Mouse (Mus musculus) midbrain, embryonic 14.5 days (tissue): ENCODE measurements around the gene Fgfr3. TPM values are rescaled to one million over a fixed set of nuclear protein-coding genes. Genes with fewer than 3 reads are reported as not detected.

Experiments
- ATAC-seq: fragments of 200-750 bp; cut with Nextera tagmentation; 2 replicates; pipeline ENCODE4 v1.8.0; 2017; ENCODE audit warnings: moderate number of reproducible peaks, moderate library complexity; ENCODE audit not compliant: low FRiP score, low TSS enrichment
- DNase-seq: peaks from one replicate; pipeline ENCODE4 v3.0.0-alpha.2; 2015
- H3K27ac ChIP-seq: fragments of 300-500 bp; sonication (generic); replicated peaks from 2 replicates; pipeline ENCODE4 v1.5.1; 2014; ENCODE audit warnings: mild to moderate bottlenecking, low read depth, low read length, moderate library complexity
- H3K27me3 ChIP-seq: fragments of 300-500 bp; sonication (generic); 2 replicates; pipeline ENCODE4 v1.6.1; 2014; ENCODE audit warnings: low read length, control low read depth, mixed read lengths; ENCODE audit not compliant: control insufficient read depth, insufficient read depth
- H3K36me3 ChIP-seq: fragments of 300-500 bp; sonication (generic); 2 replicates; pipeline ENCODE4 v1.6.1; 2014; ENCODE audit warnings: low read length, control low read depth; ENCODE audit not compliant: control insufficient read depth, insufficient read depth
- H3K4me1 ChIP-seq: fragments of 300-500 bp; sonication (generic); 2 replicates; pipeline ENCODE4 v1.6.1; 2014; ENCODE audit warnings: mild to moderate bottlenecking, antibody characterized with exemption, low read length, control low read depth; ENCODE audit not compliant: control insufficient read depth, insufficient read depth
- H3K4me2 ChIP-seq: fragments of 300-500 bp; sonication (generic); 2 replicates; pipeline ENCODE4 v1.6.1; 2014; ENCODE audit warnings: mild to moderate bottlenecking, low read length, moderate library complexity
- H3K4me3 ChIP-seq: fragments of 300-500 bp; sonication (generic); replicated peaks from 2 replicates; pipeline ENCODE4 v1.5.1; 2014; ENCODE audit warnings: low read depth, low read length
- H3K9ac ChIP-seq: fragments of 300-500 bp; sonication (generic); replicated peaks from 2 replicates; pipeline ENCODE4 v1.6.1; 2014; ENCODE audit warnings: mild to moderate bottlenecking, low read length, moderate library complexity
- H3K9me3 ChIP-seq: fragments of 300-500 bp; sonication (generic); 2 replicates; pipeline ENCODE4 v1.6.1; 2016; ENCODE audit warnings: low read length, control low read depth, mixed read lengths; ENCODE audit not compliant: control insufficient read depth
- WGBS: fragments of 180-500 bp; shearing (Covaris S2); extraction: QIAGEN DNeasy Blood & Tissue Kit; methylation state at CpG from one replicate; pipeline ENCODE4 v1.1.7; 2014; 5-methylcytosine and 5-hydroxymethylcytosine counted together
- polyA plus RNA-seq: library from polyadenylated mRNA; unstranded; fragments of >200 nt; fragmentation: Nextera tagmentation; extraction: Ambion mirVana; gene quantifications from 2 replicates; pipeline ENCODE4 v1.2.1, GENCODE M21; 2014

Gene Fgfr3
- polyA plus RNA-seq, 1 experiment from 2014 or later, result 21.3 TPM

DNA sequence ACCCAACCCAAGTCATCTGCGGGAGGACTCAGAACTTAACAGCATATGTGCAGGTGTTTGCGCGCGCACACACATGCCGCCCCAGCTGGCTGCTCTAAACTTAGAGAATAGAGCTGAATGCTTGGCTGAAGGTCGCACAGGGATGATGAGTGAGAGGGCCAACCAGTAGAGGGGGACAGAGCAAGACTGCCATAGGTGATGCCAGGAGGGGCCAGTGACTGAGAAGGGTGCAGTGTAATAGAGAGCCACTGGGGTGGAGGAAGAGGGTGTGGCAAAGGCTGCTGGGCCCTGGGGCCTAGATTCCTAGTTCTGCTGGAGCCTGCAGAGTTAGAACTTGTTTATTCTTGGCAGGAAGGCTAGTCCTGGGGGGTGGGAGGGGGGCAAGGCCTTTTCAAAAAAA is 5.0 kb upstream of the Fgfr3 start:
- H3K4me3 ChIP-seq, result no peak overlapping the region
- ATAC-seq (no peak), DNase-seq (no peak)
- no peak overlapping the region for H3K4me2 ChIP-seq
- WGBS, result 81% methylated on average over 6 of the region's 6 CpGs
- H3K9ac ChIP-seq, result no peak overlapping the region
- no peaks in the 10 kb centered on the region for H3K4me1 ChIP-seq
- no peak overlapping the region for H3K27ac ChIP-seq
- peaks cover 10% of the 10 kb centered on the region; the same call in 1 of the 2 replicates for H3K27me3 ChIP-seq
- no peaks in the 10 kb centered on the region for H3K9me3 ChIP-seq
- H3K36me3 ChIP-seq, result no peaks in the 10 kb centered on the region

- Histone ChIP-seq H3K27ac (no peak overlapping the region), H3K4me1 (peaks cover 11% of the 10 kb centered on the region; the same call in 1 of the 2 replicates), H3K36me3 (no peaks in the 10 kb centered on the region), H3K27me3 (peaks cover 10% of the 10 kb centered on the region; the same call in 1 of the 2 replicates), H3K4me2 (no peak overlapping the region), H3K9ac (no peak overlapping the region), H3K4me3 (no peak overlapping the region), H3K9me3 (no peaks in the 10 kb centered on the region)
- WGBS, result 50% methylated on average over 5 of the region's 5 CpGs
- DNase-seq (no peak), ATAC-seq (no peak)
These were observed 3.0 kb upstream of the Fgfr3 start for GRCm38 (mm10) chr5:33718460-33718859.

GRCm38 (mm10) chr5:33720852-33721490 is 503 bp upstream of the Fgfr3 start:
- H3K9me3 ChIP-seq, result no peaks in the 10 kb centered on the region
- peaks cover 16% of the 10 kb centered on the region for H3K27me3 ChIP-seq
- H3K4me2 ChIP-seq, result peak overlapping the region; percentile 96
- H3K27ac ChIP-seq, result no peak overlapping the region
- ATAC-seq (no peak), DNase-seq (no peak)
- 0 out of 2 replicates have a peak overlapping the region, but pooled peaks have one; percentile 60 for H3K9ac ChIP-seq
- WGBS, result 10% methylated on average over 8 of the region's 8 CpGs
- no peaks in the 10 kb centered on the region for H3K36me3 ChIP-seq
- H3K4me3 ChIP-seq, result peak overlapping the region; percentile 48
- peaks cover 17% of the 10 kb centered on the region; the same call in 1 of the 2 replicates for H3K4me1 ChIP-seq

- H3K36me3 ChIP-seq, result no peaks in the 10 kb centered on the region
- ATAC-seq (peak; percentile 3; the same call in 1 of the 2 replicates), DNase-seq (peak; percentile 62)
- H3K4me2 ChIP-seq, result peak overlapping the region; percentile 96
- under 1% methylated on average over 53 of the region's 53 CpGs for WGBS
- H3K27ac ChIP-seq, result peak overlapping the region; percentile 65
- H3K9me3 ChIP-seq, result no peaks in the 10 kb centered on the region
- H3K4me3 ChIP-seq, result peak overlapping the region; percentile 48
- H3K4me1 ChIP-seq, result peaks cover 17% of the 10 kb centered on the region; the same call in 1 of the 2 replicates
- peaks cover 21% of the 10 kb centered on the region for H3K27me3 ChIP-seq
- peak overlapping the region; percentile 60 for H3K9ac ChIP-seq
These were observed 968 bp downstream of the Fgfr3 start for GRCm38 (mm10) chr5:33722266-33723018.

DNA sequence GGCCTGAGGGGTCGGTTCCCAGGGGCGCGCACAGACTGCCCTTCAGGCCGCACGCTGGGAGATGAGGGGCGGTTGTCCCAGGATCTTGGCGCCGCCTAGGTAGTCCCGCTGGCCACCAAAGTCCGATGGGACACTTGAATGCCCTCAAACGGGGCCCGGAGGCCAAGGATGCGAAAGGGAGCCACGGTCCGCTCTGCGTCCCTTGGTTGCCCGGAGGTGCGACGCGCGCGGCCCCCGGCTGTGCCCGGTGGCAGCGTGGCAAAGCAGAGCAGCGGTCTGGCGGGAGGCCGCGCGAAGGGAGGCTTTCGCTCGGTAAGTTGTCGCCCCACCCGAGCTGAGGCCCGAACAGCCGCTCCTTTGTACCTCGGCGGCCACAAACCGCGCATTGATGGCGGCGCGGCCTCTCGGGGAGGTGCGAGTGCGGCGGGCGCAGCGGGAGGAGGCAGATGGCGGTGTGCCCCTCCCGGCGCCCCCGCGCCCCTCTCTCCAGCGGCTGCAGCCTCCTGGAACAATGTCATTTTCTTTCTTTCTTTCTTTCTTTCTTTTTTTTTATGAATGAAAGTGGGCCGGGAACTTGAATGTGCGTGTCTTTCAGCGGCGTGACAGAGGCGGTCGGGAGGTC is 1.7 kb downstream of the Fgfr3 start:
- Histone ChIP-seq H3K4me3 (peak overlapping the region; percentile 48), H3K9me3 (no peaks in the 10 kb centered on the region), H3K27ac (peak overlapping the region; percentile 65), H3K36me3 (no peaks in the 10 kb centered on the region), H3K9ac (peak overlapping the region; percentile 60), H3K4me1 (peaks cover 17% of the 10 kb centered on the region; the same call in 1 of the 2 replicates), H3K27me3 (peaks cover 21% of the 10 kb centered on the region), H3K4me2 (peak overlapping the region; percentile 96)
- ATAC-seq, result peak; percentile 35; the same call in 1 of the 2 replicates
- peak; percentile 77 for DNase-seq
- 0% methylated on average over 61 of the region's 61 CpGs for WGBS

GRCm38 (mm10) chr5:33723641-33724465 is 2.4 kb downstream of the Fgfr3 start:
- 2% methylated on average over 36 of the region's 36 CpGs for WGBS
- Histone ChIP-seq H3K9ac (peak overlapping the region; percentile 60), H3K4me3 (peak overlapping the region; percentile 48), H3K27me3 (peaks cover 21% of the 10 kb centered on the region), H3K4me1 (peaks cover 17% of the 10 kb centered on the region; the same call in 1 of the 2 replicates), H3K36me3 (0 out of 2 replicates have a peak, but pooled peaks cover under 1% of the 10 kb centered on the region), H3K4me2 (peak overlapping the region; percentile 96), H3K9me3 (no peaks in the 10 kb centered on the region), H3K27ac (no peak overlapping the region)
- DNase-seq, result no peak
- ATAC-seq, result peak; percentile 65

DNA sequence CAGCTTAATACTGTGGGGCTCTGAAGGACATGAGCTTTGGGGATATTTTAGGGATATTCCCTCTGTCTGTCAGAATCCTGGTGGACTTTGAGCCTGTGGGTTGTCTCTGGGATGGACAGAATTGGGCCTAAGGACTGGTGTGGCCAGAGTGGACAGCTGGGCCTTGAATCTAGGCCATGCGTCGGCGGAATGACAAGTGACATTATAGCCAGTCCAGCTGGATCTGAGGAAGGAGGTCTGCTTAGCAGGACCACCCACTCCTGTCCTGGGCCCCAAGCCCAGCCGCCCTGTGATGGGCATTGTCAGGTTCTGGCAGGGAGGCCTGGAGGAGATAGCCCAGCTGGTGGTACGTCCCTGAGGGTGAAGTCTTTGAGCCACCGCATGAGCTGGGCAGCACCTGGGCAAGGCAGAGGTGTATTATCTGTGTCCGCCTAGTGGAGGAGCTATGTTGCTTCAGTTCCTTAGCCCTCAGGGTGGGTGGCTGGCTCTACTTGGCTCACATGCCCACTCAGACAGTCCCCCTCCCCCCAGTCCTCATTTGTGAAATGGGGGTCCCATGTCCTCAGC is 4.7 kb downstream of the Fgfr3 start:
- peaks cover 17% of the 10 kb centered on the region; the same call in 1 of the 2 replicates for H3K4me1 ChIP-seq
- H3K9me3 ChIP-seq, result no peaks in the 10 kb centered on the region
- H3K27ac ChIP-seq, result no peak overlapping the region
- H3K9ac ChIP-seq, result no peak overlapping the region
- WGBS, result 68% methylated on average over 7 of the region's 7 CpGs
- peak overlapping the region; percentile 96 for H3K4me2 ChIP-seq
- ATAC-seq (no peak), DNase-seq (no peak)
- peaks cover 16% of the 10 kb centered on the region for H3K27me3 ChIP-seq
- H3K4me3 ChIP-seq, result no peak overlapping the region
- peaks cover 10% of the 10 kb centered on the region; the same call in 1 of the 2 replicates for H3K36me3 ChIP-seq
